Mouse (Mus musculus): Measurements from ENCODE around the gene Bbx.
A peak's percentile ranks its signal among the peaks of the same experiment; 100 is the strongest.

Bbx gene

DNA sequence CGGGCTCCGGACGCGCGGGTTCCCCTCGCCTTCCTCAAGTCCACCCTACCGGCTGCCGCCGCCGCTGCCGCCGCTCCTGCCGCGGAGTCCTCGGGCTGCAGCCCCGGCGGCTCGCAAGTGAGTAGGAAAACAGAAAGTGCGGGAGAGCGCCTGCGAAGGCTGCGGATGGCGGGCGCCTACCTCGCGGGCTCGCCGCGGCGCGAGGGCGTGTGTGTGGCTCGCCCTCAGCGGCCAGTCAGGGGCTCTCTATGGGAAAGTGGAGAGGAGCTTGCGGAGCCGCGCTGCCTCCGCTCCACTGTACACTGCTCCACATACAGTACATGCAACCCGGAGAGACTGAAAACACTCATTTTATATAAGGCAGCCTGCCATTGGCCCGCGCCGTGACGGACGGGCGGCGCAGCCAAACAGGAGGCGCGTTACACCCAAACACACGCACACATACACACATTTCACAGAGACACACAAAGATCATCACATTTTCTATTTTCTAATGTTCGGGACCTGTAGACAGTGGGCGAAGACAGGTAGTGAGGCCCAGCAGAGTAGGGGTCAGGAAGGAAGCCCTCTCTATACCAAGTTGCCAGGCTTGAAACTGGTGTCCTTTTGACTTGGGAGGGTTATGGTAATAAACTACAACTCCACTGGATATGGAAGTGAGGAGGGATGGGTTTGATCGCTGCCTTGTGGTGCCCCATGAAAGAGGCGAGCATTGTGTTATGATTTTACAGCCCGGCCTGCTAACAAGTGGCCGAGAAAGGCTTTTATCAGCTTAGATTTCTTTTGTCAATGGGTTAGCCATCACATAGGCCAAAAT, at the start of gene Bbx:
Gene Bbx, minus strand, starts transcription at position 329 of the 817 bp plus-strand sequence.
- peak; percentile 91 to 99 for DNase-seq

DNA sequence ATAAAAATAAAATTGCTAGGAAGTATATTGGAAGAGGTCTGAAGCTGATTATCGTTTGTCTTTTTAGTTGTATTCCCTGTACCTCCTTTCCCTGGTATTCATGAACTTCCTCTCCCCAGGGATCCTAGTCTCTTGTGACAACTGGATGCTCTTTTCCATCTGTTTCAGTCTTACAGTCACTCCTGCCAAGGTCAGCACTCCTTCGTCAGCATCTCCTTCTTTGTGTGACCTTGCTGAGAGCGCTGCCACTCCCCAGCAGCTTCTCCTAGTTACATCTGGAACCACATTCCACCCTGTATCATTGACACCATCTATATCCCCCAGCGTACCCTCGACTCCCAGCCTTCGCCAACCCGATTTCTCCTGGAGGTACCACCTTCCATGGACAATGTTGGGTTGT, 49.7 kb upstream of the Bbx start:
- DNase-seq: no peak

DNA sequence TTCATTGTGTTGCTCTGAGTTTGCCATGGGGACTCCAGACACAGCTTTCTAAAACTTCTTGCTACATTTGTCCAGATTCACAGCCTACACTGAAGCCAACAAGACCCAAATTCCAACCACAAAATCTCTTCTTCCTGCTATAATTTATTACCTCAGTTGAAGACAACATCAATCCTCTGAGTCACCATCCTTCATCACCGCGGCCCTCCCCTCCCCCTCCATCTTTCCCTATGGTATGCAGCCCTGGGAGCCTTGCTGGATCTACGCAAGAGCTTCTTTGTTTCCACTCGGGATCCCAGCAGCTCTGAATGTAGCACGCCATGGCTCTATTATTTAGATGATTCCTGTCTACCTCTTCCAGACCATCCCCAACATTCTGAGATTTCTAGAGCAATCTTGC, 49.2 kb upstream of the Bbx start:
- no peak for DNase-seq

DNA sequence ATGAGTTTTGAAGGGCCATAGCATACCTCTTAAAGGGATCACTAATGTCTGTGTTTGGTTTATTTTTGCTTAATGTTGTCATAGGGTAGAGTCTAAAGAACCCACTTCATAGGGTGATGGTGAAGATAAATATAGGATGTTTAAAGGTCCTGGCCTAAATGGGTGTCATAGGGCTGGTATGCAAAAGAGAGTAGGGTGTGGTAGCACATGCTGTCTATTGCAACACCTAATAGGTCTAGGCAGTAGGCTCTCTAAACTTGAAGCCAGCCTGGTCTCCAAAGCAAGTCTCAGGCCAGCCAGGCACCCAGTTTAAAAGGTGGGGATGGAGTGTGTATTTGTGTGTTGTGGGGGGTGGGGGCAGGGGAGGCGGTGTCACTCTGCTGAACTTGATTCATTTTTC, 46.5 kb upstream of the Bbx start:
- no peak for DNase-seq

DNA sequence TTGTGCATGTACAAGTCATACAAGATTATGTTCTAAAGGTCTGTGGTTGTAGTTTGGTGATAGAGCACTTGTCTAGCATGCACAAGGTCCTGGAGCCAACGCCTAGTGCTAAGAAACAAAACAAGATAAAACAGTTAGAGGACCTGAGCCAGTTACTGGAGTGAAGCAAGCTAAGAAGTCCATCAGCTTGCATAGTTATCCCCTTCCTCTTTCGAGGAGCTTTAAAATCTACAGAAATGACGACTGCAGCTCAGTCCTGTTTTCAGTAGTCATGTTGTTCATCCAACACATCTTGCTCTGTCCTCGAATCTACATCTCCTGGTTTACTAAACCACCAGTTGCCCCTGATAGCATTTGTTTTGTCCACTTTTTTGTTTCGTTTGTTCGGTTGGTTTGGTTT, 45.4 kb upstream of the Bbx start:
- no peak for DNase-seq

DNA sequence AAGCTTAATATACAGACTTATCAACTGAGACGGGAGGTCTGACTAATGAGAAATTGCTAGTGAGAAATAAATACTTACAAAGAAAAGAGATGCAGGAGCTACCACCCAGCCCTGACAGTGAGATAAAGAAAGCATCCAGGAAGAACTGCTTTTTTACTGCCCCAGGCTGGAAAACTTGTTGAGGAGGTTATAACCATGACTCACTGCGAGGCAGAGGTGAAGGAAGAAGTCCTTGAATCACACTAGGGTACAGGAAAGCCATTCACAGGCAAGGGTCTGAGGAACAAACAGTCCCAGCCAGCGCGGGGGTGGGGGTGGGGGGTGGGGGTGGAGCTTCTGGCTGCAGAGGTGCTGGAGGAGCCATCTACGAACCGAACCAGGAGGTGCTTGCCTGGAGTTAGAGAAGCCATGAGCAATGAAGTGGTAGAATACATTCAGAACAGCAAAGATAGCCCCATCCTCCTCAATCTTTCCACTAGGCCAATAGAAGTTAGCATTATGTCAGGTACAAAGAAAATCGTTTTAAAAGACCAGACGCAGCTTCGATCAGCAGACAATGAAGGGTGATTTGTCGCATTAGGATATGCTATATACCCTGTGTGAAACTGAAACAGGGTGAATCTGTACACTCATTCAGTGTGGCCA, 30.2 kb upstream of the Bbx start:
- no peak for DNase-seq

DNA sequence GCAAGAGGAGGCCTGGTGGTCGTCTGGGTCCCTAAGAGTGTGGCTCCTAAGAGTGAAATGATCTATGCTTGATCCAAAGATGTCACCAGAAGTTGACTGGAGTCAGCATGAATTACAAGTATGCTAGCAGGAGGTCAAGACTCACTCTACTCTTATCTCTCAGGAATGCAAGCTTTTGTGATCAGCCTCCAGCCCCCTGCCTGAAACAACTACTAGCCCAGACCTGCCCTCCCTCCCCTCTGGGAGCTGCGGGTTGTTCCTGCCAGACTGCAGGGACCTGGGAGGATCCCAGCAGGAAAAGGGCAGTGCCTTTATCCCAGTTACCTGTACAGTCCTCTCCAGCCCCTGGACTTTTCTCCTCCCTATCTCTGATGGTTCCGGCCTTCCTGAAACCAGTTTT, 27.0 kb upstream of the Bbx start:
- no peak for DNase-seq

DNA sequence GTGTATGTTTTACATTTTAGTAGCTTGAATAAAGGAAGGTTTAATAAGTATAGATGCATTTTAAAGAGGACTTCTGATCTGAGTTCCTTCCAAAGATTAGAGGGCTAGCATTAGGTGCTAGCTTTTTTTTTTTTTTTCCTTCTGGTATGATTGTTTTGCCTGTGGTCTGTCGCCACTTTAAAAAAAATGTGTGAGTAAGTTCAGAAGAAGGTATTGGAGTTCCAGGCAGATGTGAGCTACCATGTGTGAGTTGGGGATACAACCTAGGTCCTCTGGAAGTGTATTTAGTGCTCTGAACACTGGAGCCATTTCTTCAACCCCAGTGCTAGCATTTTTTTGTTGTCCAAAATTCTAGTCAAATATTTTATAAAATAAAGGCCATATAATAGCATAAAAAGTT, 23.9 kb upstream of the Bbx start:
- DNase-seq: no peak

DNA sequence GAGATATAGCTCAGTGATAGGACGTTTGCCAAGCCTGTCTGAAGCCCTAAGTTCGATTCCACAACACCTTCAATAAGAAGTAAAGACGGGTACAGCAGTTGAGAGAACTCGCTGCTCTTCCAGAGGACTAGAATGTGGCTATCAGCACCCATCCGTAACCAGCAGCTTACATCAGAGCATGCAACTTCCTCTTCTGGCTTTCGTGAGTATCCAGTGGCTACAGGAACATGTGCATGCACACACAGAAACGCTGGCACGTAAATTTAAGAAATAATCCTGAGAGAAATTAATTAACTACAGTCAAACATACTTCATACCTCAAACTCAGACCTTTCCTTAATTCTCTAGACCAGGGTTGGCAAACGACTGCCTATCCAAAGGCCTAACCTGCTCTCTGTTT, 16.9 kb upstream of the Bbx start:
- DNase-seq: no peak

DNA sequence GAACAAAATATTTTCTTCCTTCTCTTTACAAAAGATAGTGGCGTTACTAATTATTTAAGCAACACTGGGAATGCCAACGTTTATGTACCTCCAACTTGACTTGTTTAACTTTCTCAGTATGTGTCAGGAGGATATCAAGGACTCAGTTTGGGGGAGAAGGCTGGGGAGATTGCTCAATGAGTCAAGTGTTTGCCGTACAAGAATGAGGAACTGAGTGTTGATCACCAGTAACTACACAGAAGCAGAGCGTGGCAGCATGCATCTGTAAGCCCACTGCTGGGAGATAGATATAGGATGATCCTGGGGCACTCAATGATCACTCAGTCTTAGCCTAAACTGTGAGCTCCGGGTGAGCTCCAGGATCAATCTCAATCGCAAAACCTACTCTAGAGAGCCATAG, 12.8 kb upstream of the Bbx start:
- DNase-seq: no peak

DNA sequence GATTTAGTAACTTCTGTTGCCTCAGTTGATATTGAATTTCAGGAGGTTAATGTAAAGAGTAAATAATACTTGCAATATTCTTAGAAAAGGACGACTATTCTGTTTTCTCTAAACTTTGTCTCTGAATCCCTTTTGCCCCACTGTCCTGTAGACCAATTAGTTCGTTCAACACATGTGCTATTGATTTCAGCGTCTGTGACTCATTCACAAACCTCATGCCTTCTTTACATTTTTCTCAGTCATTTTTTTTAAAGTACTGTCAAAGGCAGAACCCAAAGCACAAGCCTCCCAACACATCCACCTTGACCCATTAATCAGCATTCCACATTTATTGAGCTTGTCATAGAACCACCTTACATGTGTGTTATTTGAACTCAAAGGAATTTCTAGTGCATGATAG, 6.6 kb upstream of the Bbx start:
- no peak for DNase-seq

DNA sequence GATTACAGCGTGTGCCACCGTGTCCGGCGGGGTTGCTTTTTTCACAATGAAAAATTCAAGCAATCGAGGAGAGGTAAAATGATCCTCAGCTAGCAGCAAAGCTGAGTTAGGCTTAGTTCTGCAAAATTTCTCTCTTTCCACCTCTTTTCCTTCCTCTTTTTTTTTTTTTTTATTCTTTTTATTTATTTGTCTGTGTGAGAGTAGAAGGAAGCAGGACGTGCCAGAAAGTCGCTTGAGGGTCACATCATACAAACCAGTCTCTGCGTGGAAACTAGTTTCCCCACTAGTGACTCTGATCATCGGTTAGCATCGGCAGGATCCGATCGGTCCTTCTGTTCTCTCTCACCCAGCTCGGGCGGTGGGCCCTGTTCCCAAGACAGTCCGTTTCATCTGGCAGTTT, 5.6 kb upstream of the Bbx start:
- DNase-seq: no peak

DNA sequence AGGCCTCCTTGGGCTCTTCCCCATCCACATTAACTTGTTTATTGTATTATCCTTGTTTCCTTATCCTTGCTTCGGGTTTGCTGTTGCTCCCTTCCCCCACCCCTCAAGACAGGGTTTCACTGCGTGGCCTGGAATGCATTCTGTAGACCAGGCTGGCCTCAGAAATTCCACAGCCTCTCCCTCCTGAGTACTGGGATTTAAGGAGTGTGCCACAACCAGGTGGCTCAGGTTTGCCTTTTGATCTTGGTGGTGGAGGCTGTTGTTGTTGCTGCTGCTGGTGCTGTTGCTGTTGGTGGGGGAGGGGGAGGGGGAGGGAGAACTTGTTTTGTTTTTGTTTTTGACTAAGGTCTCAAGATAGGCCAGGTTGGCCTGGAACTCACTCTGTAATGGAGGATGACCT, 5.1 kb upstream of the Bbx start:
- DNase-seq: no peak

DNA sequence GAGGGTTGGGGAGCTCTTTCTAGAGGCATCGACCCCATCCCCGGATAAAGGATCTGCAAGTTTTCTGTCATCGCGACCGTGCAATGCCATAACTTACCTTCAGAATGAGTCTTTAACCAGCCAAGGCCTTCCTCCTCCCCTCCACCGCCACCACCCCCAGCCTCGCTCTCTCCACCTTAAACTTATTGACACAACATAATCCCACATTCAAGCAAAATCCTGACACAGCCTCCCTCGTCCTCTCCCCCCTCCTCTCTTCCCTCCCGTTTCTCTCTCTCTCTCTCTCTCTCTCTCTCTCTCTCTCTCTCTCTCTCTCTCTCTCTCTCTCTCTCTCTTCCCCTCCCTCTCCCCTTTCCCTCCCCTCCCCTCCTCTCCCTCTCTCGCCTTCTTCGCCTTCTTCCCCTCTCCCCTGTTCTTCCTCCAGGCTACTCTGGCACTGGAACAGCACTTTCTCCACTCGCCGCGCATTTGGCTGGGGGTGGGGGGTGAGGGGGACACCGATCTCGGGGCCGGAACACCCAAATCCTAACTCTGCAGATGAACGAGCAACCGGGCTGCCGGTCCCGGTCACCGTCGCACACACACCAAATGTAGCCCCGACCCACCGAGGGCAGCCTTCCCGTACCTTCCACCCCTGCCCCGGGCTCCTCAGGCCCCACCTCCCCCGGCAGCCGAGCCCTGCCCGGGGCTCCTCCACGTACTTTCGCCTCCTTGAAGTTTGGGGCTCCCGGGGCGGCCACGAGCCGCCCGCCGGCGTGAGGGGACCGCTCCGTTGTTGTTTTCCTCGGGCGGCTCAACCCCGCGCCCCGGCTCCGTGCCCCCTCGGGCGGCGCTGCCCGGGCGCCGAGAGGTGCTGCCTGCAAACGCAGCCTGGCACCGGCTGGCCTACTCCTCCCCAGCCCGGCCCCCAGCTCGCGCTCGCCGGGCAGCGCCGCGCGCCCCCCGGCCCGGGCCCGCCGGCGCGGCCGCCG, 894 bp downstream of the Bbx start:
- peak; percentile 38 to 65 for DNase-seq

DNA sequence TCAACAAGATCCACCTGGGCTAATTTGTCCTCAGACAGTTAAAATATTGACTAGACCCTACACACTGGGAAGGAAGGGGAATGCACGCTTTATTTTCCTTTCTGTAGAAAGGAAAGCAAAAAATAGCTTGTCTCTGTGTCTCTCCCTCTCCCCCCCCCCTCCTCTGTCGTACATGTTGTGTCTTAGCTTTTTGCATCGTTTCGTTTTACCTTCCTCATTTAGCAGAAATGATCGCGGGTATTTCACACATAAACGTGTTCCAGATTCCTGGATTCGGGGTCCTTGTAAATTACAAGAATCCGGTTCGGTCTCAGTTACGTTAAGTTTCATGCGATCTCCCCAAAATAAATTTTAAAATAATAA, 1.7 kb downstream of the Bbx start:
- DNase-seq: no peak

DNA sequence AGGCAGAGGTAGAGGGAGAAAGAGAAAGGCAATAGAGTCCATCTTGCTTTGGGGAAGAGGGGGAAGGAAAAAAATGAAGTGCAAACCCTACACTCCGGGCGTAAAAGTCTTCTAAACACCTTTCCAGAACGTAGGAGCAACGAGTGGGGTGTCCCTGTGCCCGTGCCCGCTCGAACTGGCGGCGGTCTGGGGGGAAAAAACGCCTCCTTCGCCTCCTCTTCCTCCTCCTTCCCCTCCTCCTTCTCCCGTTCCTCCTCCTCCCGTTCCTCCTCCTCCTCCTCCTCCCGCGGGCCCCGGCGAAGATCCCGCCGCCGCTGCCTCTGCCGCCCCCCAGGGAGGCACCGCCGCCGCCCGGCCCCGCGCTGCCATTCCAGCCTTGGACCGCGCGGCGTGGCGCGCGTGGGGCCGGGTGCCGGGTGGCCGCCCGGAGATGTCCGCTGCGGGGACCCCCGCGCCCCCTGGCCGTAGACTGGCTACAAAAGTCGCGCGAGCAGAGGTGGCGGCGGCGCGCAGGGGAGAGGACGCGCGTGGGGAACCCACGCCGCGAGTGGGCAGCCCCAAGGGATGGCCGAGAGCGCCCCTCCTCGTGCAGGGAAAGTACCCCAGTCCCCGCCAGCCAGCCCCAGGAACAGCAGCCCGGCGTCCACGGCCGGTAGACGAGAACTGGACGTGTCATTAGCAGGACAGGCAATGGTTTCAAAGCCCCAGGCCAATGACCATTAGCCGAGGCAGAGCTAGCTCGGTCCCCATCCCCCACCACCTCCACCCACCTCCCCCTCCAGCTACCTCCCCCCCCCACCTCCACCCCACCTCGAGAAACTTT, 2.3 kb downstream of the Bbx start:
- peak; percentile 49 to 61 for DNase-seq

DNA sequence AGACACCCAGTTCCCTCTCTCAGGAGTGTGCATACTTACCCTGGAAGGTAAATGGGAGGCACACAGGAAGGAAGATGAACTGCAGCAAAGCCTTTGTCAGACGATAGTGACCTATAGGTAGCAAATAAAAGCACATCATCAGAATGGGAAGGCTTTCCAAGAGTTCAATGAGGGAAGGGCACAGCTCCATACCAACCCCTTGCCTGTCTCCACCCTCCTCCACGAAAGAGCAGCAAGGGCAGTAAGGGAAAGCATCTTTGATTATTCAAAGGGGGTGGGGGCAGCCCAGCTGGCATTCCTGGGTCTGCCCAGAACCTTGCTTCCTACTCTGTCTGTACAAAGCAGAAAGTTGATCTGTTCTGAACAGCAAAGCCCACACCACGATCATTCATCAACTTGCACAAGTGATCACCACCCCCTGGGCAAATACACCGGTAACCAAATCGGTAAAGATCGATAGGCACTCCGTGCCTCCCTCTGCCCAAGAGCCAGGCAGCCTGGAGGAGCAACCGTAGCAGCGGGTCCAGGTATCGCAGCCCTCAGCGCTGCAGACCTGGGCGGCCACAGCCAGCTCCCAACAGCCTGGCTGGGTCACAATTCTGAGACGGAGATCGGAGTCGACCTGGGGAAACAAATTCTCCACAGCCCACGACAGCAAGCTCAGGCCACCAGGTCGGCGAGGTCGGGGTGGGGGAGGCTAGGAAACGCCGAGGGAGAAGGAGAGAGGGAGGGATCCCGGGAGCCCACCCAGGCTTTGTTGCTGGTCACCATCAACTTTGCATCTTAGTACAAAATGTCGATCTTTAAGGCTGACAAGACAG, 3.1 kb downstream of the Bbx start:
- peak; percentile 29 to 44 for DNase-seq

DNA sequence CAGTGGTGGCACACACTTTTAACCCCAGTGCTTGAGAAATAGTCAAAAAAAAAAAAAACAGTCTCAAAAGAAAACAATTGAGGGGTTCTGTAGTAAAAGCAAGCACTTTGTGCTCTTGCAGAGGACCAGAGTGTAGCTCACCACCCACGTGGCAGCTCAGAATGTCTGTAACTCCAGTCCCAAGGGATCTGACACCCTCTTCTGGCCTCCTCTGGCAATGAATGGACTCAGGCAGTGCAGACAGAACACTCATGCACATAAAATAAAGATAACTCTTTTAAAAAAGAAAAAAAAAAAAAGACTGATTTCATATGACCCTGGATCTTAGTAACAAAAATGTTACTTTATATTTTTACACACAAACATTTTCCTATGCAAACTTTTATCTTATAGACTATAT, 12.1 kb downstream of the Bbx start:
- DNase-seq: no peak

DNA sequence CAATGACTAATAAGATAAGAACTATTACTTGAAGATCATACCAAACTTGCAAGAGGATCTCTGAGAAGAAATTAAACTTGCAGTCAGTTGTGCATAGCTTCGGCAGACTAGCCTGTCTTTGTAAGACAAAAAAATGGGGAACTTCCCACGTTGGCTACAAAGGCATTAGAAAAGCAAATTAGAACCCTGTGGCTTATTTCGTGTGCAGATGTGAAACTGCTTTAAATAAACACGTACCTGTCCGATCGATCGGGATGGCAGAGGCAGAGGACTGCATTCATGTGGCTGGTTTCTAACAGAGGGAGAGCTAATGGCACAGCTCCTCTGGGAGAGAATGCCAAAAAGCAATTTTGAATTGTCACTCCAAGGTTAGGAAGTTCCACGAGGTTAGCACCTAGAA, 16.8 kb downstream of the Bbx start:
- no peak for DNase-seq

DNA sequence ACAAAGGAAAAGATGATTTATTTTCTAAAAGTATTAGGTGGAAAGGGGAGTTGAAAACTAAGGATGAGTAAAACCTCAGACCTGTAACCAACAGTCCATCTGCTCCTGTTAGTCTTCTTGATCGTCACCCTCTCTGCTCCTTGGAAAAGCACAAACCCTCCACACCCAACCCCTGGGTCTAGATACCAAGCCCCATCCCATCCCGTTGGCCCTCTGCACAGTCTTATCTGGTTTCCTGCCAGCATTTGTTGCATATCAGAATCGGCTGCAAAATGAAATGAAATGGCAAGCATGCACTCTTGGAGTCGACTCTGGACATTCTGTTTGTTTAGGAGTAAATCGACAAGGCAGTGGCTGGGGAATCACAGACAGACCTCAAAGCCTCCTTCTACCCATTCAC, 29.3 kb downstream of the Bbx start:
- DNase-seq: no peak

DNA sequence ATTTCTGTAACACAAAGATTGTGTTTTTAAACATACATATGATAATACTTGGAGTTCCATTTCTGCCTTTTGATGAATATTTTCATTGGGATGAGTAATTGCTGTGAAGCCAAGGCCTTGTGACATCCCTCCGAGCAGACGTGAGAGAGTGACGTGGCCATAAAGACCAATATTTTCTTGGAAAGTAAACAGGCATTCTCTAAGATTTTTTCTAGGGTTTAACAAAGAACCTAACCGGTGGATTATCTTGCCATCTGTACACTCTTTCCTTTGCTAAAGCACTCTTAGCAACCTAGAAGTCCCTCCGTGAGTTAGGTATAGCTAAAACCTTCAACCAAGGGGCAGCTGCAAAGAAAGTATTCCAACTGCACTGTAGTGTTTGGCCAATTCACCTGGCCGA, 32.4 kb downstream of the Bbx start:
- DNase-seq: no peak

DNA sequence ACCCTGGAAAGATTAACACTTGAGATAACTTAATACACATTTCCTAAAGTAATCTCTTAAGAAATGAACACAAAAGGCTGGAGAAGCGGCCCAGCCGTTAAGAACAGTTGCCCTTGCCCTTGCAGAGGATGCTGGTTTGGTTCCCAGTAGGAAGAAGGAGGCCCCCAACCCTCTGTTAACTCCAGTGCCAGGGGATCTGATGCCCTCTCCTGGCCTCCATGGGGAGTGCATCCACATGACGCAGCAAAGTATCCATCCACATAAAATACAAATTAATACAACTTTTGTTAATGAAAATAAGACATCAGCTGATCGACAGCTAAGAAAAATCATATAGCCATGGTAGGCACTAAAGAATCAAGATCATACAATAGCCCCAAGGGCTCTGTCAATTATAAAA, 33.6 kb downstream of the Bbx start:
- DNase-seq: no peak
